In the genomic region with DNA sequence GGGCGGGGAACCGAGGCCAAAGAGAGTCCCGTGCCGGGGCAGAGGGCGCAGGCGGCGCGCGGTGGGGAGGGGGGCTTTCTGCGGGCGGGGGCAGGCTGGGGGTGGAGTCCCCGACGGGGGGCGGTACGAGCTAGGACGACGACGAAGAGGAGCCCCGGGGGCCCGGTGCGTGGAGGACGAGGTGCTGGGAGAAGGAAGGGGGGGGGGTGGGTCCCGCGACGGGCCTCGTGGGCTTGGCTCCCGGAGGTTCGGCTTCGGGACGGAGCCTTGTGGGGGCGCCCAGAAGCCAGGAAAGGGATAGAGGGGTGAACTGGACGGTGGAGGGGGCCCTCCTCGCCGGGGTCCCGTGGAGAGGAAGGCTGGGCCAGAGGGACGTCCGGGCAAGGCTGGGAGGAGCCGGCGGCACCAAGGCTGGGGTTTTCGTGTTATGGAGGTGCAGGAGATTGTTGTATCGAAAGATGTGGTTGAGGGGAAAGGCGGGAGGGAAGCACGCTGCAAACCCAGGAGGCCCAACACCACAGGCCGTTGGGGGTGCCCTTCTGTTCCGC, we compare ENCODE assay signal across 8 mouse cellular contexts. TPM values are rescaled to one million over a fixed set of nuclear protein-coding genes. Genes with fewer than 3 reads are reported as not detected.
A peak's percentile ranks its signal among the peaks of the same experiment; 100 is the strongest.
DNase-seq lines count a peak whose midpoint lies in the region; ATAC-seq lines count a peak whose summit lies in the region.

No protein-coding gene starts in this region.

- 9% methylated on average over 17 of the region's 45 CpGs for WGBS in embryonic facial prominence, embryonic 11.5 days
- 8% methylated on average over 43 of the region's 45 CpGs for WGBS in hindbrain, embryonic 10.5 days
- 23% methylated on average over 19 of the region's 45 CpGs for WGBS in limb, embryonic 15.5 days

- no peak overlapping the region for H3K27ac ChIP-seq in embryonic facial prominence, embryonic 11.5 days (replicated peaks; ENCODE audit: low read depth, low read length)
- H3K27ac ChIP-seq in hindbrain, embryonic 10.5 days = peak overlapping the region; percentile 82
- peak overlapping the region; percentile 65; the same call in 1 of the 2 replicates for H3K27ac ChIP-seq in limb, embryonic 15.5 days

- no peaks in the 10 kb centered on the region for H3K9me3 ChIP-seq in embryonic facial prominence, embryonic 11.5 days (replicated peaks; ENCODE audit: control insufficient read depth, low read length)
- H3K9me3 ChIP-seq in hindbrain, embryonic 10.5 days = peaks cover 11% of the 10 kb centered on the region; the same call in 1 of the 2 replicates
- H3K9me3 ChIP-seq in limb, embryonic 15.5 days = no peaks in the 10 kb centered on the region

- peak overlapping the region; percentile 60 for H3K9ac ChIP-seq in embryonic facial prominence, embryonic 11.5 days (replicated peaks; ENCODE audit: low read length)
- 0 out of 2 replicates have a peak overlapping the region, but pooled peaks have one; percentile 35 for H3K9ac ChIP-seq in limb, embryonic 15.5 days

- H3K4me3 ChIP-seq in embryonic facial prominence, embryonic 11.5 days (ENCODE audit: low read depth, low read length) = peak overlapping the region; percentile 56
- peak overlapping the region; percentile 63 for H3K4me3 ChIP-seq in hindbrain, embryonic 10.5 days
- peak overlapping the region; percentile 56 for H3K4me3 ChIP-seq in limb, embryonic 15.5 days

- peak overlapping the region; percentile 50 for H3K4me2 ChIP-seq in embryonic facial prominence, embryonic 11.5 days (ENCODE audit: low read depth, low read length)
- peak overlapping the region; percentile 74 for H3K4me2 ChIP-seq in limb, embryonic 15.5 days

- H3K36me3 ChIP-seq in embryonic facial prominence, embryonic 11.5 days (replicated peaks; ENCODE audit: control insufficient read depth, insufficient read depth, low read depth, low read length) = no peaks in the 10 kb centered on the region
- no peaks in the 10 kb centered on the region; the same call in 1 of the 2 replicates for H3K36me3 ChIP-seq in hindbrain, embryonic 10.5 days
- no peaks in the 10 kb centered on the region for H3K36me3 ChIP-seq in limb, embryonic 15.5 days

- no peaks in the 10 kb centered on the region for H3K4me1 ChIP-seq in embryonic facial prominence, embryonic 11.5 days (ENCODE audit: control insufficient read depth, insufficient read depth, low read length)
- peaks cover 18% of the 10 kb centered on the region for H3K4me1 ChIP-seq in hindbrain, embryonic 10.5 days (replicated peaks)
- 0 out of 2 replicates have a peak, but pooled peaks cover 3% of the 10 kb centered on the region for H3K4me1 ChIP-seq in limb, embryonic 15.5 days

- no peak for ATAC-seq in CD4-positive, CD25-positive, alpha-beta regulatory T cell, adult 4 months
- ATAC-seq in embryonic facial prominence, embryonic 11.5 days (replicated peaks; ENCODE audit: insufficient number of reproducible peaks, low FRiP score, low TSS enrichment, low read depth) = no peak
- no peak for ATAC-seq in limb, embryonic 15.5 days (ENCODE audit: insufficient number of reproducible peaks, low FRiP score, low TSS enrichment, low read depth)

- 0 out of 2 replicates have a peak, but pooled peaks cover 3% of the 10 kb centered on the region for H3K27me3 ChIP-seq in embryonic facial prominence, embryonic 11.5 days (ENCODE audit: control insufficient read depth, insufficient read depth, low read length)
- H3K27me3 ChIP-seq in hindbrain, embryonic 10.5 days (ENCODE audit: insufficient read depth, poor library complexity, severe bottlenecking) = peaks cover 18% of the 10 kb centered on the region
- no peaks in the 10 kb centered on the region; the same call in 1 of the 2 replicates for H3K27me3 ChIP-seq in limb, embryonic 15.5 days

- peak; percentile 60 for DNase-seq in CD4-positive, CD25-positive, alpha-beta regulatory T cell, adult 2 months (ENCODE audit: low read depth, low spot score)
- DNase-seq in MN1 (ENCODE audit: low spot score) = peak; percentile 16
- no peak for DNase-seq in embryonic facial prominence, embryonic 11.5 days (ENCODE audit: low spot score)
- peak; percentile 29 for DNase-seq in hindbrain, embryonic 10.5 days (ENCODE audit: low spot score)
- DNase-seq in naive thymus-derived CD4-positive, alpha-beta T cell, adult 2 months (ENCODE audit: low read depth) = peak; percentile 46
- no peak for DNase-seq in frontal cortex, postnatal 10 days (ENCODE audit: low spot score in 2 of 2)

RNA-seq across cellular contexts. Expression of a gene that starts 4.3 kb away (rescaled TPM):
- polyA plus RNA-seq in CD4-positive, CD25-positive, alpha-beta regulatory T cell, adult 4 months (2017; shearing (Covaris generic)) = 1 to 10 TPM; 2.3 to 2.7 TPM
- polyA plus RNA-seq in embryonic facial prominence, embryonic 11.5 days (2014; fragmentation: Nextera tagmentation; extraction: Ambion mirVana) = 3.2 and 5.0 TPM in 2 replicates
- 4.2 and 5.4 TPM in 2 replicates for polyA plus RNA-seq in hindbrain, embryonic 10.5 days (2016; fragmentation: Nextera tagmentation; extraction: Ambion mirVana)
- 5.3 and 5.9 TPM in 2 replicates for polyA plus RNA-seq in limb, embryonic 15.5 days (2015; fragmentation: Nextera tagmentation; extraction: Ambion mirVana)

Comparison
In these comparisons a context has a peak if more than half of its experiments do, and no peak if none do; other contexts are left out.
1. DNase-seq: peak in CD4-positive, CD25-positive, alpha-beta regulatory T cell, adult 2 months (single experiment), MN1 (single experiment), hindbrain, embryonic 10.5 days (single experiment) and naive thymus-derived CD4-positive, alpha-beta T cell, adult 2 months (single experiment); none in embryonic facial prominence, embryonic 11.5 days (single experiment) and frontal cortex, postnatal 10 days (0 of 2).
2. Peak in every context shown above with its lines, with median percentiles within 50 percentile points of each other: H3K4me3 ChIP-seq.